In genomic region chr10:42932862-42933480, GRCm38 (mm10) we compare ENCODE assay signal across 15 mouse cellular contexts.
A peak's percentile ranks its signal among the peaks of the same experiment; 100 is the strongest.
DNase-seq lines count a peak whose midpoint lies in the region; TF ChIP-seq lines count a peak whose summit lies in the region.
"Had no signal": no experiment of that assay in that cellular context is flagged by ENCODE, and none has a peak within 500 bp of the region (broad histone marks: within the 10 kb centered on the region; RNA-seq: fewer than 3 reads in every experiment).

No protein-coding gene starts in this region.

- no peak overlapping the region for H3K27ac ChIP-seq in CH12.LX (ENCODE audit: insufficient read depth, low read depth)
- peak overlapping the region; percentile 78 for H3K27ac ChIP-seq in limb, embryonic 10.5 days
- H3K27ac ChIP-seq: forebrain, embryonic 15.5 days; intestine, embryonic 15.5 days; neural tube, embryonic 15.5 days had no signal

- no peak for TF ChIP-seq RAD21 in CH12.LX (IDR thresholded peaks at IDR 0.05; ENCODE audit: low read depth, low read length)

- in situ Hi-C loops in CH12.LX (cut with MboI; ENCODE audit: low pct_ligation_motif_present, low pct_unique_long_range_greater_than_20kb, low sequenced_read_pairs): loop anchor here (25.0 kb wide), 1 partner anchor 221 kb away; no protein-coding TSS in a partner anchor

- DNase-seq in heart, adult 18-20 months: peak; percentile 50 to 58
- DNase-seq in heart, postnatal 25 days (ENCODE audit: low spot score): no peak
- peak; percentile 45 for DNase-seq in CH12.LX (ENCODE audit: extremely low read depth)
- DNase-seq in embryo, embryonic 9.5 days (ENCODE audit: extremely low spot score): peak; percentile 30
- DNase-seq in limb, embryonic 10.5 days (ENCODE audit: low spot score): peak; percentile 71
- no peak for DNase-seq in thymus, postnatal 0 days (ENCODE audit: low spot score)
- no peak for DNase-seq in left cerebral cortex, postnatal 10 days (ENCODE audit: extremely low spot score in 1 of 2, low spot score in 2 of 2)
- DNase-seq in c-Kit-positive CD71-positive TER-119-positive erythroid progenitor cells, embryonic 14.5 days (ENCODE audit: low spot score): no peak
- DNase-seq: gastrocnemius, postnatal 25 days; retina, postnatal 1 day had no signal

- H3K36me3 ChIP-seq in CH12.LX (replicated peaks in 1 of 2; ENCODE audit: control insufficient read depth in 1 of 2, insufficient read depth in 1 of 2, low read length in 1 of 2): peaks cover 0 to 4% of the 10 kb centered on the region in 2 experiments
- no peaks in the 10 kb centered on the region for H3K36me3 ChIP-seq in limb, embryonic 10.5 days
- H3K36me3 ChIP-seq: forebrain, embryonic 15.5 days; intestine, embryonic 15.5 days; neural tube, embryonic 15.5 days had no signal

- H3K9me3 ChIP-seq in CH12.LX (replicated peaks; ENCODE audit: low read length): no peaks in the 10 kb centered on the region
- no peaks in the 10 kb centered on the region for H3K9me3 ChIP-seq in limb, embryonic 10.5 days (replicated peaks)
- H3K9me3 ChIP-seq: forebrain, embryonic 15.5 days; intestine, embryonic 15.5 days; megakaryocyte, embryonic 14.5 days; neural tube, embryonic 15.5 days had no signal

- H3K79me2 ChIP-seq in CH12.LX (replicated peaks; ENCODE audit: control insufficient read depth, extremely low read depth, insufficient read depth, poor library complexity, severe bottlenecking): no peaks in the 10 kb centered on the region

- intact Hi-C loops in heart, postnatal 25 days (cut with DNase I): no loop called here
- intact Hi-C loops in left cerebral cortex, postnatal 10 days (cut with DNase I): no loop called here

- H3K4me3 ChIP-seq in CH12.LX (replicated peaks in 1 of 3; ENCODE audit: low read depth in 2 of 3, low read length in 2 of 3, poor library complexity in 1 of 3): no peak overlapping the region
- H3K4me3 ChIP-seq in limb, embryonic 10.5 days: peak overlapping the region; percentile 10; the same call in 1 of the 2 replicates
- H3K4me3 ChIP-seq: forebrain, embryonic 15.5 days; intestine, embryonic 15.5 days; megakaryocyte, embryonic 14.5 days; neural tube, embryonic 15.5 days had no signal

- H3K9ac ChIP-seq in CH12.LX (ENCODE audit: insufficient read depth, low read depth): no peak overlapping the region
- H3K9ac ChIP-seq: forebrain, embryonic 15.5 days; intestine, embryonic 15.5 days; neural tube, embryonic 15.5 days had no signal

- dilution Hi-C loops in CH12.LX (cut with MboI; ENCODE audit: extremely low pct_ligation_motif_present, extremely low pct_unique_long_range_greater_than_20kb, low sequenced_read_pairs): no loop called here

- no peak for TF ChIP-seq POLR2A in CH12.LX (IDR thresholded peaks at IDR 0.05; ENCODE audit: low read depth, low read length)

- 40% methylated on average over 14 of the region's 14 CpGs for WGBS in limb, embryonic 10.5 days

- H3K27me3 ChIP-seq in CH12.LX (replicated peaks): no peaks in the 10 kb centered on the region
- H3K27me3 ChIP-seq in limb, embryonic 10.5 days (ENCODE audit: low read depth, poor library complexity, severe bottlenecking): peaks cover 5% of the 10 kb centered on the region; the same call in 1 of the 2 replicates
- H3K27me3 ChIP-seq: forebrain, embryonic 15.5 days; intestine, embryonic 15.5 days; neural tube, embryonic 15.5 days had no signal

- no peak for TF ChIP-seq CTCF in CH12.LX (conservative IDR thresholded peaks at IDR 0.05 in 1 of 2, IDR thresholded peaks at IDR 0.05 in 1 of 2; ENCODE audit: low read depth in 2 of 2, low read length in 2 of 2)

- peaks cover 0 to 29% of the 10 kb centered on the region in 2 experiments; a peak in 2 of 4 replicates for H3K4me1 ChIP-seq in CH12.LX (ENCODE audit: control insufficient read depth in 1 of 2, insufficient read depth in 2 of 2)
- peaks cover 19% of the 10 kb centered on the region for H3K4me1 ChIP-seq in limb, embryonic 10.5 days
- H3K4me1 ChIP-seq: forebrain, embryonic 15.5 days; neural tube, embryonic 15.5 days had no signal

- no peak for TF ChIP-seq EP300 in CH12.LX (IDR thresholded peaks at IDR 0.05; ENCODE audit: low read length)

- peak overlapping the region; percentile 35; the same call in 1 of the 2 replicates for H3K4me2 ChIP-seq in CH12.LX (ENCODE audit: insufficient read depth, low read depth, poor library complexity, severe bottlenecking)
- H3K4me2 ChIP-seq: forebrain, embryonic 15.5 days; intestine, embryonic 15.5 days; liver, embryonic 11.5 days; neural tube, embryonic 15.5 days had no signal

TF ChIP-seq in CH12.LX, 34 proteins besides CTCF, POLR2A, EP300 and RAD21:
- TF ChIP-seq MAX (IDR thresholded peaks at IDR 0.05; ENCODE audit: low read length) (peak; percentile 86), MYC (IDR thresholded peaks at IDR 0.05; ENCODE audit: low read depth, low read length) (peak; percentile 85), USF1 (IDR thresholded peaks at IDR 0.05; ENCODE audit: low read depth, low read length) (no peak; the same call in 1 of the 2 replicates), MXI1 (IDR thresholded peaks at IDR 0.05; ENCODE audit: low read depth, low read length) (peak; percentile 68), IRF4 (IDR thresholded peaks at IDR 0.05; ENCODE audit: low read depth, low read length) (peak; percentile 36; the same call in 1 of the 2 replicates), BHLHE40 (IDR thresholded peaks at IDR 0.05; ENCODE audit: low read depth, low read length) (peak; percentile 90), GABPA (IDR thresholded peaks at IDR 0.05; ENCODE audit: insufficient replicate concordance, low read depth, low read length) (no peak), MEF2A (IDR thresholded peaks at IDR 0.05; ENCODE audit: borderline replicate concordance, low read depth, low read length) (no peak), ETS1 (conservative IDR thresholded peaks at IDR 0.05; ENCODE audit: low read depth, low read length) (peak; percentile 55), ZKSCAN1 (IDR thresholded peaks at IDR 0.05; ENCODE audit: borderline replicate concordance, low read depth, low read length) (no peak), E2F4 (IDR thresholded peaks at IDR 0.05; ENCODE audit: insufficient replicate concordance, low read depth, low read length) (no peak), ELF1 (IDR thresholded peaks at IDR 0.05; ENCODE audit: low read depth, low read length) (no peak), MAZ (IDR thresholded peaks at IDR 0.05; ENCODE audit: low read depth, low read length) (no peak), POLR2AphosphoS2 (IDR thresholded peaks at IDR 0.05; ENCODE audit: low read depth, low read length) (no peak), CHD2 (IDR thresholded peaks at IDR 0.05; ENCODE audit: low read length) (no peak), SIN3A (IDR thresholded peaks at IDR 0.05; ENCODE audit: low read length) (no peak), PAX5 (IDR thresholded peaks at IDR 0.05; ENCODE audit: low read length) (no peak)
TF ChIP-seq in CH12.LX: peak in this region for 6.

Comparison
In these comparisons a context has a peak if more than half of its experiments do, and no peak if none do; other contexts are left out.
1. DNase-seq: peak in heart, adult 18-20 months (2 of 2), CH12.LX (single experiment), embryo, embryonic 9.5 days (single experiment) and limb, embryonic 10.5 days (single experiment); none in heart, postnatal 25 days (single experiment), thymus, postnatal 0 days (single experiment), left cerebral cortex, postnatal 10 days (0 of 2) and c-Kit-positive CD71-positive TER-119-positive erythroid progenitor cells, embryonic 14.5 days (single experiment).